Mouse (Mus musculus) erythroid progenitor cell, adult 5-6 weeks (primary cell): ENCODE measurements around the gene Hemgn. TPM values are rescaled to one million over a fixed set of nuclear protein-coding genes. Genes with fewer than 3 reads are reported as not detected.

Experiments used
- ATAC-seq: replicated peaks from 2 replicates; pipeline ENCODE4 v1.8.0; 2016; ENCODE audit warnings: moderate number of reproducible peaks, mild to moderate bottlenecking, moderate TSS enrichment, inconsistent platforms; ENCODE audit not compliant: poor library complexity, low FRiP score, severe bottlenecking
- total RNA-seq, 2 experiments: library from RNA; stranded (forward) in 1 of 2; stranded (reverse) in 1 of 2; fragments of 150-400 nt in 1 of 2; fragments of 186-747, 209-891 nt in 1 of 2; gene quantifications; 2 replicates each; pipeline versions ENCODE4 v1.2.3 to v1.2.4; 2015 to 2017; ENCODE audit warnings: low replicate concordance in 2 of 2

The Hemgn gene
- total RNA-seq, 2 experiments from 2014 or later = 1,484 to 1,540 TPM

DNA sequence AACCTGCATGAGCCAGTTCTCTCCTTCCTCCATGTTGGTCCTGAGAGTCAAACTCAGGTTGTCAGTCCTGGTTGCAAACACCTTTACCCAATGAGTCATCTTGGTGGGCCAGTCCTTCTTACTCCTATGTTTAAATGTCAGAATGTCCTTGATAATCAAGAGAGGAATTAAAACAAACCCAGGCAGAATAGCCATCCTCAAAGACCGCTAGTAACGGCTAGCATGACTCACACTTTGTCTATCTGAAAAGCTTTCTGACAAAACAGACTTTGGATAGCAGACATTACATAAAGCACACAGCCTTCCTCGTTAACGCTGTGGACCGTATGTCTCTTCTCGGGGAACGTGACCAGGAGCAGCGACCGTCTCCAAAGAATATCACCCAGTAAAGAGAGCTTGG lies 5.5 kb upstream of the Hemgn start:
- no peak for ATAC-seq

DNA sequence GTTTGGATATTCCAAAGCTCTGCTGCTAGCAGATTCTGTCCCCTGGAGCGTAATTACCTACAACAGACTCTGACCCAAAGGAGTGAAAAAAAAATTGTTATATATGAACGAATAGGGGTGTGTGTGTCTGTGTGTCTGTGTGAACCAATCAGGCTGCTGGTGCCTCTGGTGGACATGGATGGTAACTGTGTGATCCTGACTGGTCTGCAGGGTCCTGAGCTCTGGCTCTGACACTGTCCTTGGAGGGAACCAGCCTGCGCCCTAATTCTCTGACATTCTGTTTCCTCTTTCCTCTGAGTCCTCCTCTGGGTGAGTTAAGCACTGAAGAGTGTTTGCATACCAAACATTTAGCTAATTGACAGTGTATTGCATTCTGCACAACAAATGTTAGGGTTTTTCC lies 4.2 kb upstream of the Hemgn start:
- peak; percentile 91 for ATAC-seq

DNA sequence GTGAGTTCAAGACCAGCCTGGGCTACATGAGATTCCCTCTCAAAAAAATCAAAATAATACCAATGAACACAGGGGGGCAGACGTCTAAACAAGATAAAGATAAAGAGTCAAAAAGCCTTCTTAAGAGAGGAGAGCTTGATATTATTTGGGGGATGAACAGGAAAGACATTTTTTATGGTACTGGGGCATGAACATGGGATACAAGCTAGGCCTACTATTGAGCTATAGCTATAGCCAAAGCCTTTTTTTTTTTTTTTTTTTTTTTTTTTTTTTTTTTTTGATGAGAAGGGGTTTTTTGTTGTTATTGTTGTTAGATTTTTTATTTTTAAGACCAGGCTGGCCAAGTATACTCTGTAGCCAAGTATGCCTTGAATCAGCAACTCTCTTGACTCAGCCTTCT lies 1.2 kb downstream of the Hemgn start:
- ATAC-seq = no peak

DNA sequence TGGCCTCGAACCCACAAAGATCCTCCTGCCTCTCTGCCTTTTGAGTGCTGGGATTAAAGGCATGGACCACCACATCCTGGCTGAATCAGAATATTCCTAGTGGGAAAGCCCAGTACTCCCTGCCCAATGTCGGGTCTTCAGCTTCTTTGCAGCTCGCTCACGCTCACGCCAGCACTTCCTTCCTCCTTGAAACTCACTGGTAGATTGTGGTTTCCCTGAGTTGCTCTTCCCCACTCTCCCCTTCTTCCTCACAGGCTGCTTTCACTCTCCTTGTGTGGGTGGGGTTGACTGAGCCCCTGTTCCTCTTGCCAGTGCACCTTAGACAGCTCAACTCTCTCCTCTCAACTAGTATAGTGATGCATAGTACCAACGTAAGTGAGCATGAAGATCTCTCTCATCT lies 1.8 kb downstream of the Hemgn start:
- ATAC-seq = no peak

DNA sequence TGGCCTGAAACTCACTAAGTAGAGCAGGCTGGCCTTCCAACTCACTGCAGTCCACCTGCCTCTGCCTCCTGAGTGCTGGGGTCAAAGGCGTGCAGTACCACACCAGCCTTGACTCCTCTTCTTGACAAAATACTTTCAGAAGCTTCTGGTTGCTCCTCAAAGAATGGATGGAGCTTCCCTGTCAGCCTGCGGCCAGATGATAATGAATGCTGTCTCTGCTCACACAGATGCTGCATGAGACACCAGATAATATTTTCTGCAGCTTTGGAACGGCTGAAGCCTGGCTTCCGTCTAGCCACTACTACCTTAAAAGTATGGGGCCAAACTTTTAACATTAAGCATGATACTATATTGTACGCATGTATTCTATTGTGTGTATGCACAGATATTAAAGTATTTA lies 2.6 kb downstream of the Hemgn start:
- peak; percentile 76 for ATAC-seq

DNA sequence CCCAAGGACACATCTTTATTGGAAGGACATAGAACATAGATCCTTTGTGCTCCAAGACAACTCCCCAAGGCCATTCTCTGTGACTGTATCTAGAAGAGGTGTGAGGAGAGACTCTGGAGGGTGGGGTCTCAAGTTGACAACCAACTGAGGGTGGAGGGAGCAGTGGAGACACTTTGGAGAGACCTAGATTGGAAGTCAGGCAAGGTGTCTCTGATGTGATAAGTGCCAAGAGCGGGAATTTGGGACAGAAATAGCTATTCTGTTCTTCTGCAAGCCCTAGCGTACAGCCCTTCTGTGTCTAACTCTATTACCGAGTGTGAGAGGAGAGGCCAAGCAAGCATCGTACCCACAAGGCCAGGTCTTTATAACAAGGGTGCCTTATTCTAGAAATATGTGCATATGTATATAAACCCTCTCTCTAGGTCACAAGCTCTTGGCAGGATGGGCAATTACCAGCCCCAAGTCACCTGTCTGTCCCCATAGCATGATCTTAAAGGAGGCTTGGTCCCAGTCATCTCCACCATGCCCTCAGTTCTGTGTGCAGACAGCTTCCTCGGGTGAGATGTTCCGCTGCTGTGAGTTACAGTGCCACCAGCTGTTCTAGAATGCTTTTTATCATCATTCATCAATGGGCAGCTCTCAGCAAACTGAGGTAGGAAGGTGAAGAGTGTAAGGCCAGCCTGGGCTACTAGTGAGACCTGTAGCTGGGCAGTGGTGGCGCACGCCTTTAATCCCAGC lies 6.2 kb downstream of the Hemgn start:
- peak; percentile 63 for ATAC-seq

DNA sequence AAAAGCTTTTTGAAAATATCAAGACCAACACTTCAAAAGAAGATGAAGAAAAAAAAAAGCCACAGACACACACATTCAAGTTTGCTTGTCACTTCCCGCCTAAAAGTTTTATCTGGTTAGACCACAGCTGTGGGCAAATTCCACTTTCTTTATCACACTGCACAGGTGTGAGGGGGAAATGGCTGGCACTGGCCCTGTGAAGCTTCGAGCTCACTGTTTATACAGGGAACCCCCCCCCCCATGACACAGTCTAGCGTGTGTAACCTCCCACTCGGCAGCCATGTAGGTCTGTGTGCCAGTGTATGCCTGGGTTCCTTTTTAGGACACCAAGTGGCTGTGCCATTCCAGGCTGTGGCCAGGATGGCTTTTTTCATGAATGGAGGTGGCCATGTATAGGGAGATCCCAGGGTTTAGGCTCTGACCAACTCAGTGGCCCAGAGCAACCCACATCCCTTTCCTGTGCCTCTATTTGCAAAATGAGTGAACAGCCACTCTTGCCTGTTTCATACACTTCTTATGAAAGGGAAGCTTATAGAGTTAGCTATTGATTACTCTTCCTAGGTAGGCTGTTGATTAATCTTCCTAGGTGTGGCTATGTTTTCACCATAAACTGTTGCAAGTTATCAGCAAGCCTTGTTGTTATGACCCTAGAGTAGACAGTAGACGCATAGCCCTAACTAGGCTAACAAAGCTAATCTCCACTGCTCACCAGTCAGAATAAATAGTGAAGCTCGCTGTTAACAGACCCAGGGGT lies 9.1 kb downstream of the Hemgn start:
- ATAC-seq = peak; percentile 65

DNA sequence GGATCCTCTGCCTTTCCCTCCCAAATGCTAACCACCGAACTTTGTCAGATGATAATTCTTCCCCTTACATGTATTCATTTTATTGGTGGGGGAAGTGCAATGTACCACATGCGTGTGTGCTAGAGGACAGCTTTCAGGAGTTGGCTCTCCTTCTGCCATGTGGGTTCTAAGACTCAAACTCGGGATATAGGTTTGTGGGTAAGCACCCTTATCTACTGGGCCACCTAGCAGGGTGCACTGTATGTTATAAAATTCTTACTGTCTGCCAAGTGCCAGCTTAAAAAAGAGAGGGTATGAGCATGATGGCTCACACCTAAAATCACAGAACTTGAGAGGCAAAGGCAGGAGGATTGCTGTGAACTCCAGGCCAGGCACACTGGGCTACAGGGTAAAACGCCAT lies 14.5 kb downstream of the Hemgn start:
- no peak for ATAC-seq

DNA sequence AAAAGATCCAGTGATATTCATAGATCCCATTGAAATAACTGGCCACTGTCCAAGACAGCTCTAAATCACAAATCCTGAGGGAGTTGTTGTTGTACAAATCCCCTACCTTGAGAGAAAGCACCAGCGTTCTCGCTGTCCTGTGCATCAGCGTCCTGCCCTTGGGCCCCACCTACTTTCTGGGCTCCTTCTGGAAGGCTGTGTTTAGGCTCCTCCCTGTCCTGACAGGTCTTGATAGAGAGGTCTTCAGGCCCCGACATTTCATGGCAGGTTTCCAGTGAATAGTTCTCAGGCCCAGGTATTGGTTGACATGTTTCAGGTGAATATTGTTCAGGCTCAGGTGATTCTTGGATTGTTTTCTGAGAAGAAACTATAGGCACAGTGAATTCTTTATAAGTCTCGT lies 17.6 kb downstream of the Hemgn start:
- ATAC-seq = peak; percentile 80

DNA sequence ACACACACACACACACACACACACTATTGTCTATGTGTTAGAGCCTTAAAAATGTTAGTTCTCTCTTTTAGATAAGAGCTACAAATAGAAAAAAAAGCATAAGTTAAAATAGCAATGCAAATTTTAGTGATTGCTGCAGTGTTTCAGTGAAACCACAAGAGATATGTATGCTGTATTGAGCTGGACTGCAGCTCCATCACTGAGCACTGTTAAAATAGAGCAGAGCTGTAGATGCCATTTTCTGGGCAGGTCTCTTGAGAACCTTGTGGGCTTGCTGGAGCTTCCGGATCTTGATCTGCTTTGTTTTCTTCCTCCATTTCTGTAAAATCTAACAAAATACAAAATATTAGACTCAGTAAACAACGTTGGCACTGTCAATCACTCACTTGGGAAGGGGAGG lies 18.9 kb downstream of the Hemgn start:
- no peak for ATAC-seq

DNA sequence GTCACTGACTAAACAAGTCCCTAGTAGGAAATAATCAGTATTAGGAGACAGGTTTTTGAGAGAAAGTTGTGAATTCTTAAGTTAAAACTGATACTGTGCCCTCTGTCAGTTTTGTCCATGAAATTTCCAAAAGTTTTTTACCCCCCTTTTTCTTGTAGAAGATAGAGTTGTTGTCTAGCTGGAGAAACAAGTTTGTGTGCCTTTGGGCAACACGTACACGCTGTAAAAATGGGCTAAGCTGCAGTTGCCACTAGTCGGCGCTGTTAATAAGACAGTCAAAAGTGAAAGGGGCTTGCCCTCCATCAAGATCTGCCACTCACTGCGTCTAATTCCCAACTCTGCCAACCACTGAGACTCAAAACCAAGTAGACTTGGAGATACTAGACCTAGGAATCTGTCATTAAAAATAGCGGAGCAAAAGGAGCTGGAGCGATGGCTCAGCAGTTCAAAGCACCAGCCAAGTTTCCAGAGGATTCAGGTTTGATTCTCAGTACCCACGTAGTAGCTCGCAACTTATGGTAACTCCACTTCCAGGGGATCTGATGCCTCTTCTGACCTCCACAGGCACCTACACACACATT lies 22.8 kb downstream of the Hemgn start:
- ATAC-seq = peak; percentile 62

DNA sequence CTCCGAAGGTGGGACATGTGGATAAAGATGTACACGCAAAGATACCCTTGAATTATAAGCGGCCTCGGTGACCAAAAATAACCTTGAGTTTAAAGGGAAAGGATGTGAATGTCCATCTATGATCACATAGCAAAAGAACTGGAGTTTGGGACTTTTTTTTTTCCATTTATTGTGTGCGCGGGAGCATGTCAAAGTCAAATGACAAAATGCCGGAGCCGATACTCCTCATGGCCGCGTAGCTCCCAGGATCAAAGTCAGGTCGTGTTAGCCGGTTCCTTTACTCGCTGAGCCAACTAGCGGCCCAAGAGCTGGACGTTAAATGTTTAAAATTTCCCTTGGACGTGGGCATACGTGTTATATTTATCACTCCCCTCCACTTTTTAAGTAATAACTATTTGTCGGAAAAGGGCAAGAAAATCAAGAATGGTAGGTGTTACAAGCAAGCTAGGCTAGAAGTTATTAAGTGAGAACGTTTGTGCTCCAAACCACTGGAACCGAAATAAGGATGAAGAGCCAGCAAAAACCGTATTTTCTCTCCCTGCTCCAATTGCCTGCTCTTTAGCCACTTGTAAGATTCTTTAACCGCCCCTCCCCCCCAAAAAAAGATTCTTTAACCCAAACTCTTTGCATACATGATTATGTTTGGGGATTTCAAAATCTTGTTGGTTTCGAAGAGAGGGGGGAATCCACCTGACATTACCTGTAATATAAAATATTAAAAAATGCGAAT lies 23.5 kb downstream of the Hemgn start:
- ATAC-seq = peak; percentile 13

DNA sequence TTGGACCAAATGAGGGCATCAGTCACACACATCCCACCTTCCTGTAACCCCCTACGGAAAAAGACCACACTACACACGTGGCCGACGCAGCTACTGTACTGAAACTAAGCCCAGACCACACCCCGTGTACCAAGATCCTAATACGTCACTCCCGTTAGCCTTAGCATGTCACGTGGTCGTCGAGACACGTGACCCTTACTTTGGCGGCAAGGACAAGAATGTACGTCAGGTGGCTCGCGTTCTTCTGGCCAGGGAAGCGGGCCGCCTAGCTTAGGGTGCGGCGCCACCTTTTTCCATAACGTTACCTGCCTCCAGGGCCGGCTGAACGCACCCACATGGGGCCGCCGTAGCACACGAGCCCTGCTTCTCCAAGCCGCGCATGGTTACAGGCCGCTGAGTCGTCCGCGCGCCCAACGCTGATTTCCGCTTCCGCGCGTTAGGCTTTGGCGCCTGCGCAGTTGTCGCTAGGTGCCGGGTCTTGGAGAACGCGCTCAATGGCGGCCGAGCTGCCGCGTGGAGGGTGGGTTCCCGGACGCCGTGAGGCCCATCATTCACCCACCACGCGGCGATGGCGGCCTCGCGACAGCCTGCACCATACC lies 24.2 kb downstream of the Hemgn start, which contains the start of gene Trmo:
Gene Trmo, minus strand, starts transcription at position 425 of the 599 bp plus-strand sequence.
- peak; percentile 84 for ATAC-seq

DNA sequence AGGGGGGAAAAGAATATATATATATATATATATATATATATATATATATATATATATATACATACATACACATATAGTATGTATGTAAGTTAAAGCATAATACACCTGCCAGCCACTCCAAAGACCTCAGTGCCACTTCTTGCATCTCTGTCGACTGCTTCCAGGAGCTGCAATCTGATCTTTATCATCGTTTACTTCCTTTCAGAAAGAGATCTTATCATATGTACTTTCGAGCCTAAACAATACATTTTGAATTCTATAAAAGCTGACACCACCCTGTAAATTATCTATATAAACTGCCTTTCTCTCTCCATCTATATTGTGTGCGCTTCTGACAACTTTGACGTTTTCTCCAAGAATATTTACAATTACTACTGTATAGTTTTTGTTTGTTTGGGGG lies 24.8 kb downstream of the Hemgn start:
- ATAC-seq = no peak

DNA sequence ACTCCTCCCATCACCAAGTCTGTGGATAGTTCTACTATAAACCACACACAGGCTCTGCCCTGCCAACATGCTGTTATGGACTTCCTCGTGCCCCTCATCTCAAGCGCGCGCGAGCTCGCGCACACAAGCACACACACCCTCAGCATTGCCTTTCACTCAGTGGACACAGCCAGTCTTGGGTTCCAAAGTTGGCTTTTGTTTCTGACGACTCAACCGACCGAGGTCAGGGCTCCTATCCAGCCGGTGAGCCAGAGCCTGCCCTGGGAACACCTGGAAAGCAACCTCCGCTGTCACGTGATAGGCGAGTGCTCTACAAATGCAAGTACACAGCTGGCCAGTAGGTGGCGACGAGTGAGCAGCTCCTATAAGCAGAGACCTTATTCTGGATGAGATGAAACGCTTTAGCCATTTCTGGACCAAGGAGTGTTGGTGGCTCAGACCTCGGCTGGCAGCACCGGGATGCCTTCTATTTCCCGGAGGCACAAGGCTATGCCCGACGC lies 38.4 kb downstream of the Hemgn start:
- ATAC-seq = peak; percentile 88

DNA sequence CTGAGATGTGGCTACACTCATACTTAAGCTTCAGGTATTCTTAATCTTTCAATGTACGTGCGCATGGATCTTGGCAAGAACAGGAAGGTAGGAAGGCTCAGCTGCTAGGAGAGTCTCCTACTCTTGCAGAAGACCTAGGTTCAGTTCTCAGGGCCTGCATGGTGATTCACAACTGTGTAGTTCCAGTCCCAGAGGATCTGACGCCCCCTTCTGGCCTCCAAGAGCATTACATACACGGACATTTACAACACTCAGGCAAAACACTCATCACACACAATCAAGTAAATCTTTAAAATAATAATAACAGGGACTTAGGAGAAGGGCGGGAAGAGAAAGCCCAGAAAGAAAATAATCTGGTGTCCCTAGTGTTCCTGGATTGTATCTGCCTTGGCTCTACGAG lies 38.9 kb downstream of the Hemgn start:
- 0 out of 2 replicates have a peak, but pooled peaks have one; percentile 47 for ATAC-seq

DNA sequence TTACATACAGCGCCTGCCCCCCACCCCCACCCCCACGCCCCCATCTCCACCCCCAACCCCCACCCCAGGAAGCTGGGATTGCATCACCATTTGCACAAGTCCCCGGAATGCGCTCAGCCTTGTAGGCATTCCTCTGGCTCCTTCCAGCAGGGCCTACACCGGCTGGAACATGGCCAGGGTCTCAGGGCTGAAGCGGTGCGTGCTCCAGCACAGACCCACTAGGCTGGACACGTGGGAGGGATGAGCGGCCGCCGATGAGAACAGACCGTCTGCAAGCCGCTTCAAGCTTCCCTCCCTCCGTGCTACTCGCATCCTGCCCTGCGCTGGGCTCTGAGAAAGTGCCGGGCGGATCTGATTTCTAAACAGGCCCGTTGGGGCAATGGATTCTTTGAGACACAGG lies 42.3 kb downstream of the Hemgn start:
- ATAC-seq = no peak

DNA sequence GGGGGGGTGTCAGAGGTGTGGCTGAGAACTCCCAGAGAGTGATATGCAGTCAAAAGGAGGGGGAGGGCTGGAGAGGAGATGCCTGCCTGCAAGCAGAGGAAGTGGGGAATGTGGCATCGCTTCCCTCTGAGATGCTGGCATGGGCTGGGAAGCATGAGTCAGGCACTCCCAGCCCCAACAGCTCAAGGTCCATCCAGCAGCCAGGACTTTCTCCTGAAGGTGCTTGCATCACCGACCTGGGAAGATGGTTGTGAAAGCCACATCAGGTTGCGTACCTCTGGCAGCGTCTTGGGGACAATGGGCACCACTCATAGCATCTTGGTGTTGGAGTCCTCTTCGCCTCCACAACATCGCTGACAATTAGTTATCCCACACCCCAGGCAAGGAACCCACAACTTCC lies 42.9 kb downstream of the Hemgn start:
- ATAC-seq = no peak

DNA sequence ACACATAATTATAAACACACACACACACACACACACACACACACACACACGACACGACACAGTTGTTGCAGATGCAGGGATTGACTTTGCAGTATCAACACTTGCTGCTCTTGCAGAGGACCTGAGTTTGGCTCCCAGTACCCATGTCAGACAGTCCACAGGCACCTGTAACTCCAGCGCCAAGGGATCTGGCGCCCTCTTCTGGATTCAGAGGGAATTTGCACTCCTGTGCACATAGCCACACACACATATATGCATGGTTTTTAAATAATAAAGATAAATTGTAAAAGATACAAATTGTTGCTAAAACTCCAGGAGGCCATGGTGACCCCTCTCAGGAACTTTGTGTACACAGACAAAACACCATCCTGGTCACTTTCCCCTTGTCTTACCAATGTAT lies 44.2 kb downstream of the Hemgn start:
- no peak for ATAC-seq

DNA sequence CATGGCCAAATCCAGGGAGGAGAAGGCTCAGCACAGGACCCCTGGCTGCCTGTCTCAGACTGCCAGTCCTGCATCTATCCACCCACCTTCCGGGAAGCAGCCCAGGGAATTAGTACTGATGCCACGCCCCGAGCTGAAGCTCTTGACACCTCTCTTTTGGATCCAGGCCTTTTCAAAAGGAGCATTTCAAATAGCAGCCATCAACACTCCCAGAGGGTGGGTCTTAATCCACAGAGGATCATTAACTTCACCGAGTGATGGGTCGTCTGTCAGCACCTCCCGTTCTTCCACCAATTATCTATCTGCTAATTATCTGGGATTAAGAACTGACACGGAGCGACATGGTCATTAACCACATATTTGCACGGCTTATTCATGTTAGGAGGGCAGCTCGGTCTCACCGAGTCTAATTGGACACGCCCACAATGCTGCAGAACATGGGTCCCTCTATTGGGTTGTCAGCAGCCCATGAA lies 45.8 kb downstream of the Hemgn start:
- no peak for ATAC-seq
